Mouse (Mus musculus) cerebellum, adult 2 months (tissue): ENCODE measurements at regions not wholly inside any gene's neighbourhood (a gene's known extent, or its start where the extent isn't known, plus 50 kb on each side); places are given as distances from the start of the nearest gene placed in this dataset.

ENCODE experiments used
- DNase-seq, 2 experiments: peaks; one replicate each; pipeline ENCODE4 v3.0.0; 2021
- H3K27ac ChIP-seq: fragments of 200-500 bp; 2 replicates; pipeline ENCODE4 v1.5.1; 2012; ENCODE audit warnings: low read length, control low read depth, inconsistent platforms; ENCODE audit not compliant: insufficient read depth
- H3K27me3 ChIP-seq: fragments of 200-500 bp; 2 replicates; pipeline ENCODE4 v1.6.1; 2012; ENCODE audit warnings: inconsistent platforms, mild to moderate bottlenecking, low read length, moderate library complexity; ENCODE audit not compliant: control insufficient read depth, insufficient read depth
- H3K4me1 ChIP-seq: fragments of 200-500 bp; 2 replicates; pipeline ENCODE4 v1.6.1; 2011; ENCODE audit warnings: low read length; ENCODE audit not compliant: control insufficient read depth, insufficient read depth
- H3K4me3 ChIP-seq: fragments of 200-500 bp; replicated peaks from 2 replicates; pipeline ENCODE3; 2011; ENCODE audit warnings: mild to moderate bottlenecking, low read depth, low read length, control low read depth; ENCODE audit not compliant: insufficient read depth
- CTCF ChIP-seq: fragments of 200-500 bp; IDR thresholded peaks from 2 replicates; pipeline ENCODE4 v1.5.1; 2011; ENCODE audit warnings: low read depth, mild to moderate bottlenecking, control low read depth, low read length, moderate library complexity, borderline replicate concordance; ENCODE audit not compliant: insufficient read depth
- POLR2A ChIP-seq: fragments of 200-500 bp; IDR thresholded peaks from 2 replicates; pipeline ENCODE4 v1.6.1; 2011; ENCODE audit warnings: low read length, control low read depth, borderline replicate concordance; ENCODE audit not compliant: insufficient read depth
- WGBS: fragments of 180-500 bp; shearing (Covaris S2); methylation state at CpG from one replicate; pipeline ENCODE4 v1.1.7; 2018; 5-methylcytosine and 5-hydroxymethylcytosine counted together

DNA sequence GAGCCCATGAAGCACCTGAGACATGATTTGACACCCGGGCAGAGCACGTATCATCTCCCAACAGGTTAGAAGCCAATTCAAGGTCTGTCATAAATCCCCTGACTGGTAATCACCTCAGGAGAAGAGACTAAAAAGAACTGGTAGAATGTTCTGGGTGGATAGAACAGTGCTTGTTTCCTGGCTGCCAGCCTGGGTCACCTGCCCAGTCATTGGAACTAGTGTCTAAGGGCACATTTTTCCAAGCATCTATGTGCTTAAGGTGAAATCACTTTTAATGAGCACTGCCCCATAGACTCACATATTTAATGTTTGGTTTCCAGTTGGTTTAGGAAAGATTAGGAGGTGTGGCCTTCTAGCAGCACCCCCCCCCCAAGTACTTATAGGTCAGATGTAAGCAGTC, 162.0 kb upstream of the Jun start:
- Histone ChIP-seq H3K4me1 (no peaks in the 10 kb centered on the region), H3K27me3 (no peaks in the 10 kb centered on the region), H3K27ac (no peak overlapping the region), H3K4me3 (no peak overlapping the region)
- no peak for DNase-seq
- TF ChIP-seq CTCF, result no peak
- no peak for TF ChIP-seq POLR2A
- WGBS, result 100% methylated on average over 2 of the region's 2 CpGs

DNA sequence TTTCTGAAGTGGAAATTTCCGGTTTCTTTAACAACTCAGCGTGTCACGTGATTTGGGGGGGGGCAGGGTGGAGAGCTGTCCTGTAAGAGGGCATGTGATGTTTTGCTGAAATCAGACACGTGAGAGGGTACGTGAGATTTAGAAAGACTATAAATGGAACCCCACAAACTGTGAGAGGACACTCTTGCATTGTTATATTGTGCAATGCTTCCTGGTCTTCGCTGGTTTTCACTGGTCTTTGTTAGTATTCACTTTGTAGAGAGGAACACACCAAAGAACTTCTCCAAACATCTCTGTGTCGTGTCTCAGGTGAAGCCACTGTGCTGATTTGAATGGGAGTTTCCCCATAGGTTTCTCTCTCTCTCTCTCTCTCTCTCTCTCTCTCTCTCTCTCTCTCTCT, 163.2 kb upstream of the Jun start:
- WGBS, result 87% methylated on average over 7 of the region's 7 CpGs
- Histone ChIP-seq H3K27ac (no peak overlapping the region), H3K4me3 (no peak overlapping the region), H3K4me1 (no peaks in the 10 kb centered on the region), H3K27me3 (no peaks in the 10 kb centered on the region)
- TF ChIP-seq CTCF (no peak), POLR2A (no peak)
- no peak for DNase-seq

DNA sequence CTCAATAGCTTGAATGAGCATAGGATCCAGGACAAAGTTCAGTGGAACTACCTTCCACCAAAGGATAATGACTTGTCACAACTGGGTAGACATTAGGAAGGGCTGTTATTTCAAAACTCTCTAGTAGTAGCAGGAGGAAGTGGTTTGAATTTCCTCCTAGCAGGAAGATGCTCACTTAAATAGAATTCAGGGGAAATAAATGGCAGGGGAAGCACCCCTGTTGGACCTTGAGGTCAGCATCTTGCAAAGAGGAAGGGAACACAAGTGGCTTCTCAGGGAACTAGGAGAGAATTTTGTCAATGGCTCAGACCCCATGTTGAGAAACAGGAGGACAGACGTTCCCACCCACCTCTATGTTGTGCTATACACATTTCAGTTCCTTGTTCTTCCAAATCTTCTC, 178.4 kb upstream of the Jun start:
- no peak overlapping the region for H3K4me3 ChIP-seq
- H3K27me3 ChIP-seq, result no peaks in the 10 kb centered on the region
- H3K4me1 ChIP-seq, result no peaks in the 10 kb centered on the region
- no peak overlapping the region for H3K27ac ChIP-seq
- TF ChIP-seq POLR2A, result no peak
- TF ChIP-seq CTCF, result no peak
- no peak for DNase-seq
- 54% methylated on average over 1 of the region's 1 CpGs for WGBS

DNA sequence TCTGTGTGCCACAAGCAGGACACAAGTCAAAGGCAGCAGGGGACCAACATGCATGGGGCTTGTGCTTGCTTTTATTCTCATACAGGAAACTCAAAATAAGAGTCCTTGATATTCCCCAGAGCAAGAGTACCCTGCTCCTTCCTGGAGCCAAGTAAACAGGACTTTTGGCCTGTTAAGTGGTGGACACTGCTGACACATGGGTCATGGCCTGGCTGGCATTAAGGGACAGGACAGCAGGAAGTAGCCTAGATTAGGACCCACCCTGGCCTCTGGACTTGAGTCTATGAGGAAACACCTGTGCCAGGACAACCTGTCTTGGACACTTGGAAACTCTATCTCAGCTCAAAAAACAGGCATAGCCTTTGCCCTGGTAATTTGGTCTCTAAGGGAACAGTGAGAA, 181.0 kb upstream of the Jun start:
- H3K27ac ChIP-seq, result no peak overlapping the region
- H3K27me3 ChIP-seq, result no peaks in the 10 kb centered on the region
- no peak overlapping the region for H3K4me3 ChIP-seq
- DNase-seq, result no peak
- TF ChIP-seq POLR2A (no peak), CTCF (no peak)
- H3K4me1 ChIP-seq, result no peaks in the 10 kb centered on the region

GRCm38 (mm10) chr4:95234030-95234555, 182.1 kb upstream of the Jun start:
- 58% methylated on average over 2 of the region's 2 CpGs for WGBS
- H3K27ac ChIP-seq, result no peak overlapping the region
- H3K4me1 ChIP-seq, result no peaks in the 10 kb centered on the region
- TF ChIP-seq CTCF (no peak), POLR2A (no peak)
- no peaks in the 10 kb centered on the region for H3K27me3 ChIP-seq
- no peak overlapping the region for H3K4me3 ChIP-seq
- DNase-seq, result no peak

DNA sequence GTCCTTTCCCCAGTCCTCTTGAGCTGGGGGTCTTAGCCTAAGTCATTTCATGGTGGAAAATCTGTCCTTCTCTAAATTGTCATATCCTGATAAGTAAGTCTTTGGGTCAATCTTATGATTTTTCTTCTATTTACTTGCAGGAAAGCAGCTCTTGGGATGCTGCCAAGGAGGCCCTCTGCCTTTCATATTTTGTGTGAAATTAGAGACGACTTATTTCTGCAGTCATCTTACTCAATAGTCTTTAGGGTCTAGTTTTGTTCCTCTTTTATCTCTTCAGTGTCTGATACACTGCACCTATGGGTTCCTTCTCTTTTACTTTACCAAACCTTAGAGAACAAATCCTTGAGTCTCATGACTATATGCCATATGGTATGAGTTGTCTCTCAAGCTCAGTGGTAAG, 196.0 kb upstream of the Jun start:
- 16% methylated on average over 1 of the region's 1 CpGs for whole genome bisulfite sequencing
- TF ChIP-seq CTCF (no peak), POLR2A (no peak)

DNA sequence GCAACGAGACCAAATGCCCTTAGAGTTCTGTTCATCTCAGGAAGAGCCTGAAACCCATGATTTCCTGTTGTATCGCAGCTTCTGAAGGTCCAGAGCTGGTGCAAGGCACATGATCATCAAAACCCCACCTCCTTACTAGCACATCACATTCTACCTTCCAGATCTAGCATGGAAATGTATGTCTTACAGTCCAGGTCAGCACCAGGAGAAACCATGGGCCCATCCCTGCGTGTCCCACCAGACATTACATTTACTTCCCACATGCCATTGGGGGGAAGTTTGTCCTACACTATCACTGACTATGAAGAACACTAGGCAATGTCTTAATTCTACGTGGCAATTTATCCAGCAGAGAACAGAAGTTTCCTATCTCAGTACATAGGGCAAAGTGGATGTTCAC, 197.0 kb upstream of the Jun start:
- DNase-seq, result no peak
- H3K27ac ChIP-seq, result no peak overlapping the region
- TF ChIP-seq POLR2A, result no peak
- no peak for TF ChIP-seq CTCF

More for the DNA sequence above, 196.0 kb upstream of the Jun start:
- Histone ChIP-seq H3K27ac (no peak overlapping the region), H3K27me3 (no peaks in the 10 kb centered on the region), H3K4me1 (no peaks in the 10 kb centered on the region), H3K4me3 (no peak overlapping the region)
- no peak for DNase-seq

GRCm38 (mm10) chr4:95250083-95250482, 198.1 kb upstream of the Jun start:
- no peaks in the 10 kb centered on the region for H3K27me3 ChIP-seq
- no peak for TF ChIP-seq CTCF
- no peak overlapping the region for H3K27ac ChIP-seq
- WGBS, result 29% methylated on average over 1 of the region's 1 CpGs
- no peak overlapping the region for H3K4me3 ChIP-seq
- no peak for DNase-seq
- no peaks in the 10 kb centered on the region for H3K4me1 ChIP-seq

More for the DNA sequence above, 197.0 kb upstream of the Jun start:
- no peaks in the 10 kb centered on the region for H3K4me1 ChIP-seq
- WGBS, result 89% methylated on average over 4 of the region's 4 CpGs
- no peak overlapping the region for H3K4me3 ChIP-seq
- H3K27me3 ChIP-seq, result no peaks in the 10 kb centered on the region

DNA sequence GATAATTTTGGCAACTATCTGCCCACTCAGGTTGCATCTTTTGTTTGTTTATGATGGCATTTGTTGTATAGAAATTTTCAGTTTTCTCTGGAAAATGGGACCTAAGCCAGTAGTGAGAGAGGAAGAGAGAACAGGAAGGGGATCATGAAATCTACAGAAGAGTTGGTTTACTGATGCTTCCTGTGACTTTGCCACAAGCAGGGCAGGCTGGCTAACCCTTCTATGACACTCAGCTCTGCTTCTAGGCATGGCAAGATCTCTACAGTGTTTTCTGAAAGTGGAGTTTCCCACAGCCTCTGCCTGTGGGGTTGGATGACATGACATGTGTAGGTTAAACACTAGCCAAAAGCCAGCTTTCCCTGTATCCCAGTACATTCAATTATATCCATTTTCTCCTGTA, 217.7 kb upstream of the Jun start:
- Histone ChIP-seq H3K4me1 (no peaks in the 10 kb centered on the region), H3K27me3 (no peaks in the 10 kb centered on the region), H3K27ac (no peak overlapping the region), H3K4me3 (no peak overlapping the region)
- DNase-seq, result no peak
- TF ChIP-seq CTCF, result no peak
- TF ChIP-seq POLR2A, result no peak
